Mouse (Mus musculus) thymus, adult 2 months (tissue): ENCODE data around the gene 1110032A03Rik.

Experiments
- CTCF ChIP-seq: fragments of 200-500 bp; IDR thresholded peaks from 2 replicates; pipeline ENCODE4 v1.5.1; 2012; ENCODE audit warnings: mild to moderate bottlenecking, control low read depth, low read length, moderate library complexity, borderline replicate concordance; ENCODE audit not compliant: control insufficient read depth, poor library complexity, insufficient read depth; ENCODE audit errors: extremely low read depth
- POLR2A ChIP-seq: fragments of 200-500 bp; IDR thresholded peaks from 2 replicates; pipeline ENCODE4 v1.6.1; 2012; ENCODE audit warnings: mild to moderate bottlenecking, low read length, control low read depth, moderate library complexity; ENCODE audit not compliant: control insufficient read depth, poor library complexity, insufficient read depth; ENCODE audit errors: extremely low read depth

GRCm38 (mm10) chr9:50714188-50714587 is 61.1 kb downstream of the 1110032A03Rik start:
- TF ChIP-seq POLR2A, result no peak
- no peak for TF ChIP-seq CTCF
